Mouse (Mus musculus): ENCODE data around the gene Olfr90.
A peak's percentile ranks its signal among the peaks of the same experiment; 100 is the strongest.

Gene Olfr90

DNA sequence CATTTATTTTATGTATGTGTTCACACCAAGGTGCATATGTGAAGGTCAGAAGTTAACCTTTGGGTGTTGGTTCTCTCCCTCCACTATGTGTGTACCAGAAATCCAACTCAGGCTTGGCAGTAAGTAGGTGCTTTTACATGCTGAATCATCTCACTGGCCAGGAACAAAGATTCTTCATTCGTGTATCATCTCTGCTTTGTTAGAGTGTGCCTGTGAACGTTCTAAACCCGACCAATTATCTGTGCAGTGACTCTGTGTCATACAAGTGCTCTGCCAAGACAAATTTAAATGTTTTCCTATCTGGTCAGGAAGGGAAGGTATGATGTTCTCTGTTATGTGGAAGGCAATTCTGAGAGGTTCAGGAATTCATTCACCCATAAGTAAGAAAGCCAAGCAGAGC lies 26.9 kb downstream of the Olfr90 start:
- DNase-seq (ENCODE audit: low spot score): no peak

DNA sequence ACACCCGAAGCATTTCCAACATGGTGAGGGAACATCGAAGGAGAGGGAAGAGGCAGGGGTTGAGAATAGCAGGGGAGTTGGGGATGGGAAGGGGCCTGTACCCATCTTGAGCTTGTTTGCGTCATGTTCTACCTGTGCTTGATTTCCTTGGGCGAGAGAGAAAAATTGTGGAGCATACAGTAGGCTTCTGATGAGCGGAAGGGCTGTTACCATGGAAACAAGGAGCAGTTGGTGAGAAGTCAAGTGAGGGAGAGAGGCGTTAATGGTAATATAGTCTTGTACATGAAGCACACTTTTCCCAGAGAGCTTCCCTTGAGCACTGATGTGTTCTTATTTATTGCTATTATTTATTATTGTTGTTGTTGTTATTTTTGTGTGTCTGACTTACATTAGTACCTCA lies 31.3 kb downstream of the Olfr90 start:
- DNase-seq (ENCODE audit: low spot score): no peak

DNA sequence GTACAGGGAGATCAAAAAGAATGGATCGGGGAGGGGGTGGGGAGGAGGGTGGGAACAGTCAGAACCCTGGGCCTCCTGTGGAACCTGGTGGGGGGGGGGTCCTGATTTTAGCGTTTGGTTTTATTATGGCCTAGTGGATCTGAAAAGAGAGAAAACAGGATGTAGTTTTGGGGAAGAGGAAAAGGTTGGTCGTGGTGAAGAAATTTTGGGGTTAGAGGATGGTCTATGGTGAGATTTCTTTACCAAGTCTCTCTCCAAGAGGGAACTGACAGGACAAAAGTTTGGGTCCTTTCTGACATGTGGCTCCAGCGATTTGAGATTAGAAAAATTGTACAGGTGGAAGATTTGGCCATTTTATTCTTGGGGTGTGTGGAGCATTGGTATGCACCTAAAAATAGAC lies 36.6 kb downstream of the Olfr90 start:
- DNase-seq (ENCODE audit: low spot score): no peak

DNA sequence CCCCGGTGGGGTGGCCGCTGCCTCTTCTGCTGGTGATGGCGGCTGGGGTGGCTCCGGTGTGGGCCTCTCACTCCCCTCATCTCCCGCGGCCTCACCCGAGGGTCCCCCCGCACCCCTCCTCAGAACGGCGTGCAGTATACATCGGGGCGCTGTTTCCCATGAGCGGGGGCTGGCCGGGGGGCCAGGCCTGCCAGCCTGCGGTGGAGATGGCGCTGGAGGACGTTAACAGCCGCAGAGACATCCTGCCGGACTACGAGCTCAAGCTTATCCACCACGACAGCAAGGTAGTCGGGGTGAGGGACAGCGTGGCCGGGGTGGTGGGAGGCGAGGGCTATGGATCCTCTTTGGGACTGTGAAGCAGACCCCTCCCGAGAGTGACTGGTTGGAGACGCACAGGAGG lies 37.4 kb downstream of the Olfr90 start:
- DNase-seq (ENCODE audit: low spot score): no peak

DNA sequence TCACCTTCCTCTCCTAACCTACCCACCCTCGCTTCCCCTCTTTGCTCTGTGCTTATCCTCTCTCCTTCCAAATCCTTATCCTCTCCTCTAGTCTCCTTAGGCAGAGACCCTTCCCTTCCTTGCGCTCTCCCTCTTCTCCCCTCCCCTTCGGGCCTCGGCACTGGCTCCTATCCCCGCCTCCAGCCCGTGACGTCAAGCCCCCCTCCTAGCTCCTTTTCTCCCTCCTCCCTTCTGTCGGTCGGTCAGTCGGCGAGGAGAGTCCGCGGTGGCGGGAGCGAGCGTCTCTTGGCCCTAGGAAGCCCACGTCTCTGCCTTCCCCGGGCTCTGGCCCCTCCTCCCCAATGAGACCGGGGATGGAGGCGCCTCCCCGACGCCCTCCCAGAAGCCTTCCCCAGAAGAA lies 37.9 kb downstream of the Olfr90 start:
- no peak for DNase-seq (ENCODE audit: low spot score)

DNA sequence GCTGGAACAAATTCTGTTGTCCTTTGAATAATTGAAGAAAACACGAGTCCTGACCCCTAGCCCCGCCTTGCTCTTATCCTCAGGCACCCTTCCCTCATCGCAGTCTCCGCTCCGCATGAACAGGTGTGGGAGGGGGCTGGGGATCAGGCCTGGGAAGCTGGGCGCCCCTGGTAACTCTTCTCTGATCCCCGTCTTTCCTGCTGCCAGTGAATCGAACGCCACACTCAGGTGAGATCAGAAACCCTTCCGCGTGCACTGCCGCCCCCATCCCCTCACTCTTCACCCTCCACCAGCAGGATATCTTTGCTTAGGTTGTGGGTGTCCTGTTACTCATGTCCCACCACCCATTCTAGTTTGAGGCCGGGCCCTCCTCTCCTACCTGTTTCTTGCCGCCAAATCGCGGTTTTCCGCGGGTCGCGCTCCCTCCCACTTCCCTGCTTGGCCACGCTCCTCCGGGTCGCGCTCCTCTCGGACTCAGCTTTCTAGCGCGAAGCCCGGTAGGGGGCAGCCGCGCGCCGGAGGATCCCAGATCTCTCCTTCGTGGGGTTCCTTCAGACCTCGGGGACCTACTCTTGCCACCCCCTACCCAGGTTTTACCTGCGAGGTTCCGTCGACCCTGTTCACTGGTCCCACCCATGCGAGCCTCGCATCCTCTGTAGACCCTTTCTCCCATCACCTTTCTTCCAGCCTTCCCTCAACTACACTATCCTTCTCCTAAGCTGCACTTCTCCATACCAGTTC lies 38.6 kb downstream of the Olfr90 start:
- no peak for DNase-seq (ENCODE audit: low spot score)

DNA sequence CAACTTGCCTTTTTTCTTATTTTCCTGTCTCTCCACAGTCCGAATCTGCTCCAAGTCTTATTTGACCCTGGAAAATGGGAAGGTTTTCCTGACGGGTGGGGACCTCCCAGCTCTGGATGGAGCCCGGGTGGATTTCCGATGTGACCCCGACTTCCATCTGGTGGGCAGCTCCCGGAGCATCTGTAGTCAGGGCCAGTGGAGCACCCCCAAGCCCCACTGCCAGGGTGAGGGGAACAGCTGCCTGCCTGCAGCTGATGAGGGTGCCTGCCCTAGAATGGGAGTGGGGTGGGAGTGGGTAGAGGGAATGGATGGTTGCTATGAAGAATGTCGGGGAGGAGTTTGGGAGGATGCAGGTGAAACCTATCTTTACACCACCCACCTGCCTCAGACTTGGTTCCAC lies 39.9 kb downstream of the Olfr90 start:
- DNase-seq (ENCODE audit: low spot score): no peak

DNA sequence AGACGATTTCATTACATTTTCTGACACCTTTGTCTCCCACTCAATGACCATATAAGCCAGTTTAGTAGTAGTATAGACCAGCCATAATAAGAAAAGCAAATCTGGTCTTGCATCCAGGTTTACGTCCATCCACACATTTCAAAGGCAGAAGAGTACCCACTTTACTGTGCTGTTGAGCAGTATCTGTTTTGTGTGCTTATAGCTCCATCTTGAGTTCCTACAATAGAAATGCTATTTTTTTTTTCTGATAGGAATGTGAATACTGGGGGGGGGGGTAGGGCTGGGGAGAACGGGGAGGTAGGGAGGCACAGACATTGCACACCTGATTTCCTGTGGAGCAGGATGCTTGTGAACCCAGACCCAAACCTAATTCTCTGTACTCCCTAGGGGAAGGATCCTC lies 40.3 kb downstream of the Olfr90 start:
- peak; percentile 55 for DNase-seq (ENCODE audit: low spot score)

DNA sequence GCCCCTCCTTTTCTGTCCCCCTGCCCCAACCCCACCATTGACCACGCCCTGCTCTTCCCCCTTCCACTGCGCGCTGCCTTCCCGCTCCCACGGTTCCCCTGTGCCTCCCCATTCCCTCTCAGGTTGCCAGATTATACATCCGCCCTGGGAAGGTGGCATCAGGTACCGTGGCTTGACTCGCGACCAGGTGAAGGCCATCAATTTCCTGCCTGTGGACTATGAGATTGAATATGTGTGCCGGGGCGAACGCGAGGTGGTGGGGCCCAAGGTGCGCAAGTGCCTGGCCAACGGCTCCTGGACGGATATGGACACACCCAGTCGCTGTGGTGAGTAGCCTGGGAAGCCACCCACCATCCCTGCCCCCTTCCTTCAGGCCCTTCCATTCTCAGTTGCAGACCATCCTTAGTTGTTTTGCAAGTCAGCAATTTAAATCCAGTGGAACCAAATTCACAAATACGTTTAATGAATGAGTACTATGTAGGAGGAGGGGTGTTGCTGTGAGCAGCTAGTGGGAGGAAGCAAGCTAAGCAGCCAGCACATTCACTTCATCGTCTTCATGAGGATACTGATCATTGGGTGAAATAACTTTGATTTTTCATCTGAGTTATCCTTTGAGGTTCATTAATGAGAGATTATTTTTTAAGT lies 40.8 kb downstream of the Olfr90 start:
- DNase-seq (ENCODE audit: low spot score): no peak

DNA sequence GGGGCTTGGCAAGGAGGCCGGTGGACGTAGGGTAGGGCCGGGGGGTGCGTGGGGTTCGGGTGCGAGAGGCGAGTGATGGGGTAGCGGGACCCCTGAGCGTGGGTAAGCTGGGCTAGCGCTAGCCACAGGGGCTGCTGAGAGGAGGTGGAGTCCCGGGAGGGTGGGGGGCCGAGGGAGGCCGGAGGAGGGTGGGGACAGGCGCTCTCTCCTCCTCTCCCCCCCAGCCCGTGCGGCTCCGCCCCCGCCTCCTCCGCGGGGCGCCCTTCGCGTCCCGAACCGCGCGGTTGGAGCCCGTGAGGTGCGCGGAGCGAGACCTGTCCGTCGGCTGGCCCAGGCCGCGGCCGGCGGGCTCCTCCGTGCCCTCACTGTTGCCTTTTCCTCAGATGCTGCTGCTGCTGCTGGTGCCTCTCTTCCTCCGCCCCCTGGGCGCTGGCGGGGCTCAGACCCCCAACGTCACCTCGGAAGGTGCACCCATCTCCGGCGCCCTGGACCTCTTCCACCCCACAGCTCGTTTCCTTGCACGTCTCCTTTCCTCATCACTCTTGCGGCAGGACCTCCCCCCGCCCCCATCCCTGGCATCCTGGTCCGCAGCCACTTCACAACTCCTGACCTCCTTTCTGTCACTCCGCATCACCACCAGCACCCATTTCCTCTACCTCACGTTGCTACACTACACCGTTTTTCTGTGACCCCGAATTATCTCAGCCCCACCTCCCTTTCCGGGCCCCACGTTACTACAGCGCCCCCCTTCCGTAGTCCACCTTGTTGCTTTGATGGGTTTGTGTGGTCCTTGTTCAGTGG lies 41.8 kb downstream of the Olfr90 start:
- peak; percentile 28 for DNase-seq (ENCODE audit: low spot score)

DNA sequence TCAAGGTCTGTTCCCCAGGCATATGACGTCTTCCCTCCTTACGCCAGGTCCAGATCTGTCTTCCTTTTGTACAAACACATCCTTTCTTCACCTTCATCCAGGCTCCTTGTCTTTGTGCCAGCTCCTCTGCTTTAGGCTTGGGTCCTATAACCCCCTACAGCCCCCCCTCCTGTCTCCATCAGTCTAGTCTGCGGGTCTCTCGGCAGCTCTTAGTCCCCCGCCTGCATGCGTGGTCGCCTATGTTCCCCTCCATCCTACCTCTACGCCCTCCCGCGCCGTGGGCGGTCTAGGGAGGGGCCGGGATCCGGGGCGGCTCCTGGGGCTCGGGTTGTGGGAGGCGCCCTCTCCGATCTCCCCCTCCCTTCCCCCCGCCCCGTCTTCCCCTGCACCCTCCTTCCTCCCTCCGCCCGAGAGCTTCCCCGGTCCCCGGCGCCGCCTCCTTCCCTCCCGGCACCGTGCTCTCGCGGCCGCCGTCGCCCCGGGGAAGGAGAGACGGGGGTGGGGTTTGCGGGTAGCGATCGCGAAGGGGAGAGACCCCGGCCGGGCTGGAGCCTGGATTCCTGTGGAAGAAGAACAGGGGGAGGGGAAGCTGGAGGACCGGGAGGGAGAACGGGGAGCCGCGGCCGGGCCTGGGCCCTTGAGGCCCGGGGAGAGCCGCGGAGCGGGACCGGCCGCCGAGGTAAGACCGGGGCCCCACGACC lies 42.5 kb downstream of the Olfr90 start, which contains the start of gene Gabbr1:
Gene Gabbr1 (plus strand): TSS at position 356 of the 701 bp plus-strand sequence.
- peak; percentile 73 for DNase-seq (ENCODE audit: low spot score)

DNA sequence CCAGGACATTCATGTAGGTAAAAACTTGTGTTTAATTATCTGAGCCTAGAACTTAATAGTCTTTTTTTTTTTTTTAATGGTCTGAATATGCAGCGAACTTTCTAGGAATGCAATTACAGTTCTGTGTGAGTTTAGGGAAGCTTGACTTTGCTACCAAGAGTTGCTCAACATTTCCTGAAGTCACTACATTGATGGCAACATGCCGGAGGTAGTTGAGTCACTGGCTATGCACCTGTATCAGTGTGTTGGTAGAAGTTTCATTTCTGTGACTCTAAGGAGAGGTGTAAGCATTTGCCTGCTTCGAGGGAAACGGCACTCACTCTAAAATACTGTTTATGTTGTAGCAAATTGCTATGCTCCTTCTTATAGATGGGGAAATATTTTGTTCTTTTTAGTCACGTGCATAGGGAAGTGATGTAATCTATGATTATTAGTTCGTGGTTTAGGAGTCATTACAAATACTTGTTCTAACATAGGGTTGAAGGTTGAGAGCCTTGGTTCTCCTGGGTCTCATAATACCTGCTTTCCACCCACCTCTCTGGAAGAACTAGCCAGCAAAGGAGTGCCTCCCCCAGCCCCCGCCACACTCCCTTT lies 43.6 kb downstream of the Olfr90 start:
- no peak for DNase-seq (ENCODE audit: low spot score)

DNA sequence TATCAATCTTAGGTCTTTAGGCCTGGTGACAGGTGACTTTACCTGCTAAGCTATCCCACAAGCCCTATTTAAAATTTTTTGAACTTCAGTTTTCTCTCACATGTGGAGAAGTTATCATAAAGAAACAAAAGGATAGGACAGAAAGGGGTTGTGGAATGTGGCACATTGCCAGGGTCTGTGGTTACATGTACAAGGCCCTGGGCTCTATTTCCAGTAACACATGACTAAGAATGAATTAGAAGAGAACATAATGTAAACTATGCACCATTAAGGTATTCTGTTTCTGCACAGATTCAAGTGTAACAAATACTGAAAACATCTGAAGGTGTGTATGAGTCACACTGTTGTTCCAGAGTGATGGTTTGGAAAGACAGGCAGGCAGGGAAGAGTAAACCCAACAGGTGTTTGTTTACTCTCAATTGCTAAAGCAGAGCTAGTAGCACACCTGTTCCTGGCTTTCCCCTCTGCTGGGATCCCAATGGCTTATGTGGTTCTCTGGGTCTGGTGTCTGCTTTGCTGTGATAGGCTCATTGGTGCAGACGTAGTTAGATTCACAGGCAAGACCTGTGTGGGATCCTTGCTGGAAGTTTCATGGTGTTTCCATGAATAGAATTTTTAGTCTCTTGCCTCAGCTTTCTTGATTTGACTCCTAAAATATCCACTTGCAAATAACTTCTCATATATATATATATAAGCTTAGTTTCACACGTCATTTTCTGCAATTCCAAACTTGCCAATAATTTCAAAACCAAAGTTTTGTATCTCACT lies 49.0 kb downstream of the Olfr90 start:
- DNase-seq (ENCODE audit: low spot score): no peak
